Mouse (Mus musculus): ENCODE measurements around the gene Tmem210.

Gene Tmem210

GRCm38 (mm10) chr2:25265897-25266656 lies 21.9 kb upstream of the Tmem210 start:
- no peak for DNase-seq (ENCODE audit: low spot score in 2 of 2)

GRCm38 (mm10) chr2:25266720-25267119 lies 21.2 kb upstream of the Tmem210 start:
- DNase-seq (ENCODE audit: low spot score in 2 of 2): no peak

GRCm38 (mm10) chr2:25267241-25267640 lies 20.7 kb upstream of the Tmem210 start:
- DNase-seq (ENCODE audit: low spot score in 2 of 2): no peak

- no peak for DNase-seq (ENCODE audit: low spot score in 2 of 2)
Measured at GRCm38 (mm10) chr2:25267746-25268309, 20.1 kb upstream of the Tmem210 start.

- peak; percentile 94 to 97 for DNase-seq (ENCODE audit: low spot score in 2 of 2)
Measured at GRCm38 (mm10) chr2:25271827-25272511, 16.0 kb upstream of the Tmem210 start, which contains the start of the genes Ssna1 and Anapc2. Gene Ssna1 (minus strand): TSS chr2:25272438. Gene Anapc2 (plus strand): TSS chr2:25272478.

GRCm38 (mm10) chr2:25272515-25272914 lies 15.4 kb upstream of the Tmem210 start:
- DNase-seq (ENCODE audit: low spot score in 2 of 2): no peak

- DNase-seq (ENCODE audit: low spot score in 2 of 2): no peak
Measured at GRCm38 (mm10) chr2:25273010-25273409, 14.9 kb upstream of the Tmem210 start.

- peak; percentile 54 to 78 for DNase-seq (ENCODE audit: low spot score in 2 of 2)
Measured at GRCm38 (mm10) chr2:25278928-25279882, 8.7 kb upstream of the Tmem210 start.

- DNase-seq (ENCODE audit: low spot score in 2 of 2): no peak
Measured at GRCm38 (mm10) chr2:25285551-25285950, 2.4 kb upstream of the Tmem210 start.

GRCm38 (mm10) chr2:25286314-25286713 lies 1.6 kb upstream of the Tmem210 start:
- DNase-seq (ENCODE audit: low spot score in 2 of 2): no peak

GRCm38 (mm10) chr2:25286837-25287636 lies 908 bp upstream of the Tmem210 start:
- no peak for DNase-seq (ENCODE audit: low spot score in 2 of 2)

- no peak for DNase-seq (ENCODE audit: low spot score in 2 of 2)
Measured at GRCm38 (mm10) chr2:25288734-25289345, 895 bp downstream of the Tmem210 start.

GRCm38 (mm10) chr2:25289651-25290050 lies 1.7 kb downstream of the Tmem210 start, which contains the start of gene Lrrc26:
Gene Lrrc26 (plus strand): TSS chr2:25289915.
- DNase-seq (ENCODE audit: low spot score in 2 of 2): no peak

GRCm38 (mm10) chr2:25290101-25290815 lies 2.3 kb downstream of the Tmem210 start:
- DNase-seq (ENCODE audit: low spot score in 2 of 2): no peak

- no peak for DNase-seq (ENCODE audit: low spot score in 2 of 2)
Measured at GRCm38 (mm10) chr2:25290816-25291130, 2.8 kb downstream of the Tmem210 start.

- DNase-seq (ENCODE audit: low spot score in 2 of 2): no peak
Measured at GRCm38 (mm10) chr2:25291184-25292053, 3.5 kb downstream of the Tmem210 start.

- DNase-seq (ENCODE audit: low spot score in 2 of 2): no peak
Measured at GRCm38 (mm10) chr2:25292054-25292544, 4.2 kb downstream of the Tmem210 start.

GRCm38 (mm10) chr2:25292856-25293255 lies 4.9 kb downstream of the Tmem210 start:
- DNase-seq (ENCODE audit: low spot score in 2 of 2): peak; percentile 19 to 79

- DNase-seq (ENCODE audit: low spot score in 2 of 2): no peak
Measured at GRCm38 (mm10) chr2:25293706-25294105, 5.8 kb downstream of the Tmem210 start.
